Mouse (Mus musculus): Measurements from ENCODE around the gene Pygo2.

The Pygo2 gene

GRCm38 (mm10) chr3:89430171-89431159 lies at the start of gene Pygo2:
Pygo2 (plus strand) TSS chr3:89430214.
- DNase-seq (ENCODE audit: low read depth, low spot score) = peak; percentile 96

DNA sequence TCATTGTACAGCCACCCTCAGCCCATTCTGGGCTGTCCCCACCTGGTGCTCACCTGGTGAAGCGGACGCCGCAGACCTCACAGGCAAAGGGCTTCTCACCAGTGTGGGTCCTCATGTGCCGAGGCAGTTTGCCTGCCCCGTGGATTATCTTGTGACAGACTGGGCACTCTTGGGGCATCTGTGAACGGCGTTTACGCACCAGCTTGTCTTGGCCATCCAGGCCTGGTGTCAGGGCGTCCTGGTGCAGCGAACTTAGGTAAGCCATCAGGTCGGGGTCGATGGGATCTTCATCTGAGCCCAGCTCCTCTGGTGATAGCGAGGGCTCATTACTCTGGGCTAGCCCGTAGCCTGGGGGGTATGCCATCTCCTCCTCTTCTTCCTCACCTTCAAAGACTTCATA lies 49.7 kb upstream of the Pygo2 start:
- DNase-seq (ENCODE audit: low read depth, low spot score) = no peak

DNA sequence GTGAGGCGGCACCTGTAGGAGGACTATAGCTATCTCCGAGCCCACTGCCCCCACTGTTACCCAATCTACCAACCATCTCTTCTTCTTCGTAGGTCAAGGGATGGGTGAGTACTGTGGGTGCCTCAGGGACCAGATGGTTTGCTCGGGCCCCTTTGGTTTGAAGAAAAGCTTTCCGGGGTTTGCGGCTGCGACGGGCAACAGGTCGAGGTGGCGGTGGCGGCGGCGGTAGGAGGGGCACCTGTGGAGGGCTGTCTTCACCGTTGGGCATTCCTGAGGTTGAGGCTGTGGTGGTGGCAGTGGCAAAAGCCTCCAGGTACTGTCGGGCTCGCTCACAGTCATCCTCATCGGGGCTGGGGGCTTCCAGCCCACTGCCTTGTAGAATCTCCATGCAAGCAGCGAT lies 49.3 kb upstream of the Pygo2 start:
- DNase-seq (ENCODE audit: low read depth, low spot score) = no peak

GRCm38 (mm10) chr3:89381233-89381632 lies 48.8 kb upstream of the Pygo2 start:
- DNase-seq (ENCODE audit: low read depth, low spot score) = no peak

DNA sequence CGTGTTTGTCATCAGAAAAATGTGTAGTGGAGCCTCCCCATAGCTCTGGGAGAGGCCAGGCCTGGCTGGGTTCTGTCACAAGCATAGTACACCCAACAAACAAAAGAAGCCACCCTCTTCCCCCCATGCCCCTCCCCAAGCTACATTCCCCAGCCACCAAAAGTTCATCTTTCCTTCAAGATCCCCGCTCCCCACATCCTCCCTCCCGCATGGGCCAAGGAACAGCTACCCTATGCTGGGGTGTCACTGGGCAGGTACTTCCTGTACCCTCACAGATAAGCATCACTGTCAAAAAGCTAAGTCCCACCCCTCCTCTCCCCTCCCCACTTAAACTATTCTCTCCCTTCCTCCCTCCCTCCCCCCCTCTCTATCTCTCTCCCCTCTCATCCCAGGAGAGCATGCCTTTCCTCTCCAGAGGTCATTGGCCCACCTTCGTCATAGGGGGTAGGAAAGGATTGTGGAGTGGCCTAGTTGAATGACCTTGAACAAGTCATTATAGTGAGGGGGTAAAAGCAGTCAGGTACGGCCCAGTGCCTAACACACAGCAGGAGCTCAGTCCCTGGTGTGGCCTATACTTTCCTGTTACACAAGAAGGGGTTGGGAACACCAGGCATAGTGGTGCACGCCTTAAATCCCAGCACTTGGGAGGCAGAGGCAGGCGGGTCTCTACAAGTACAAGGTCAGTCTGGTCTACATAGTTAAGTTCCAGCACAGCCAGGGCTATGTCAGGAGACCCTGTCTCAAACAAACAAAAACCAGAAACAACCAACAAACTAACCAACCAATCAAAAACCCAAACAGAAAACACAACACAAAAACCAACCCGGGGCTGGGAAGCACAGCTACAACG lies 47.8 kb upstream of the Pygo2 start:
- peak; percentile 63 for DNase-seq (ENCODE audit: low read depth, low spot score)

GRCm38 (mm10) chr3:89382950-89383349 lies 47.1 kb upstream of the Pygo2 start:
- DNase-seq (ENCODE audit: low read depth, low spot score) = peak; percentile 20

DNA sequence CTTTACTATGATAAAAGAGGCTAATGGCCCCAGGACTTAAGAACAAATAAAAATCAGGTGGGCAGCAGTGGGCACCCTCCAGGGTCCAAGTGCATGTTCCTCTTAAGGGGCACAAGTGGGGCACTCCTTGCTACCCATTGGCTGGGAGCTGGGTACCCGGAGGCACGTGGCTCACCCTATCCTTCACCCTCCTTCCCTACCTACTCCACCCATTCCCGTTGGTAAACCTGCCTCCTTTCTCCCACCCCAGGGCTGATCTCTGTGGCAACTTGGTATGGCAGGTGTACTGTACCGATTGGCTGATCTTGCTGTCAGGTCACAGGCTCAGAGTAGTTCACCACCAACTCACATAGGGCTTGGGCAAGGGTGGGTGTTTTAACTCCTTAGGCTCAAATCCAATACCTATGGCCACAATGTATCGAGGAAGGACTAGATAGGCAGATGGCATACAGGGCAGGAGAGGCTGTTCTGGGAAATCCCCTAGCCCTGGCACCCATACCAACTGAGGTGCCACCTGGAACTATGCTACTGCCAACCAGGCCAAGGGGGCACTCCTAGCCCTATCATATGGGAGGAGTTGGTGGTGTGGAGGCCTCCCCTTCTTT lies 46.3 kb upstream of the Pygo2 start:
- DNase-seq (ENCODE audit: low read depth, low spot score) = peak; percentile 44

GRCm38 (mm10) chr3:89384331-89385076 lies 45.5 kb upstream of the Pygo2 start:
- peak; percentile 29 for DNase-seq (ENCODE audit: low read depth, low spot score)

GRCm38 (mm10) chr3:89385451-89385850 lies 44.6 kb upstream of the Pygo2 start:
- peak; percentile 58 for DNase-seq (ENCODE audit: low read depth, low spot score)

- peak; percentile 79 for DNase-seq (ENCODE audit: low read depth, low spot score)
These were observed 43.3 kb upstream of the Pygo2 start for GRCm38 (mm10) chr3:89386438-89387420.

DNA sequence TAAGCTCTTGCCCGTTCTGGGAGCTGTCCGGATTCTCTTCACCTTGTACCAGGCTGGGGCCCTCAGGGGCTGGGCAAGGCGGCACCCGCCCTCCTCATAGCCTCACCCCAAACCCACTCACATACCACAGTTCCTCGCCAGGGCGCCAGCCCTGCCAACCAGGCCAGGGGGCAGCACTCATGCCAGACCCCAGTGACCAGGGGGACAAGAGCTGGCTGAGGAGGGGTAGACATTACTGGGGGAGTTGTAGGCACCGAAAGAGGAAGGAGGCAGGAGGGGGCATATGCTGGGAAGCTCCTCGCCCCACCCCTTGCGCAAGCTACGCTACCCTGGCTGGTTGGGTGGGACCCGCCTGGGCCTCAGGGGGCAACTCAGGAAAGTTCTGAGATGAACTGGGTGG lies 42.4 kb upstream of the Pygo2 start:
- peak; percentile 38 for DNase-seq (ENCODE audit: low read depth, low spot score)

GRCm38 (mm10) chr3:89388134-89388881 lies 41.7 kb upstream of the Pygo2 start:
- DNase-seq (ENCODE audit: low read depth, low spot score) = peak; percentile 38

- peak; percentile 83 for DNase-seq (ENCODE audit: low read depth, low spot score)
These were observed 40.9 kb upstream of the Pygo2 start for GRCm38 (mm10) chr3:89388901-89389740.

GRCm38 (mm10) chr3:89390111-89390515 lies 39.9 kb upstream of the Pygo2 start:
- peak; percentile 55 for DNase-seq (ENCODE audit: low read depth, low spot score)

- DNase-seq (ENCODE audit: low read depth, low spot score) = peak; percentile 64
These were observed 39.0 kb upstream of the Pygo2 start for GRCm38 (mm10) chr3:89390699-89391662.

DNA sequence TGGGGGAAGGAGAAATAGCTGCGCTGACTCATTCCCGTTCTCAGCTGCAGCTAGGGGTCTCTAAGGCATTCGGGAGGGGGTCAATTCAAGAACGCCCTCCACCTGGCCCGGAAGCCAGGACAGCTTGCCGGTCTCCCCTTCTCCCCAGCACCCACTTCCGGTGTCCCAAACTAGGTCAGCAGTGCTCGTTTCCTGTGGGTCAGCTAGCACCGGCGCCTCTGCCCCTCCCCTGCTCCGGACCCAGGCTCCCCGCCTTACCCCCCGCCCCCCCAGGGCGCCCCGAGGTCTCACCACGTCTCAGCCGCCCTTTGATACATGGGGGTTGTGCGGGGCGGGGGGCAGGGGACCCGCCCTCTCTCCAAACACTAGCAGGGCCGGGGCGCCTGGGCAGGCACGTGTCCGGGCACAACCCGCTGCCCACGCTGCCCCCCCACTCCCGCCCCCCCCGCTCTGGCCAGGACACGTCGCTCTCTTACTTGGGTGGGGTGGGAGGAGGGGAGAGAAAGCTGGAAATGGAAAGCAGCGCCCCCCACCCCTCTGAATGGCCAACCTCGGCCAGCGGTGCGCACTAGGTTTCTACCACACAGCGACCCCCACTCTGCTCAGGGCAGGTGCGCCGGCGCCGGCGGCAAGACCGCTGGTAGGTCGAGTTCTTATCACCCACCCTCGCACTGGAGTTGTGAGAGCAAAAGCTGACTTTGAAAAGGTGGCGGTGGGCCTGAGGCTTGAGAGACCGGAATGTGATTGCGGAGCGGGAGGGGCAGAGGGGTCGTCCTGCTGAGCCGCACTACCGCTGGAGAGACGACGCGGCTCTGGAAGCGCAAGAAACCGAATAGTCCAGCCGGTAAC lies 38.1 kb upstream of the Pygo2 start:
- peak; percentile 48 for DNase-seq (ENCODE audit: low read depth, low spot score)
